Mouse (Mus musculus) mouse embryonic stem cell (cell line): ENCODE results near the gene Rere.

ENCODE experiments used
- in situ Hi-C, 2 experiments: fragments of 300-500 bp; cut with MboI; formaldehyde crosslinking; loops; 1 replicate in 1 of 2; 3 replicates in 1 of 2; pipeline ENCODE4 v1.14.3; 2019 to 2020; ENCODE audit warnings: low sequenced_read_pairs in 2 of 2, low pct_unique_long_range_greater_than_20kb in 1 of 2, mixed read lengths in 1 of 2; ENCODE audit not compliant: unreplicated experiment in 1 of 2

Rere gene

GRCm38 (mm10) chr4:150371580-150372380 lies 90.3 kb downstream of the Rere start:
- in situ Hi-C loops, result no loop called here

DNA sequence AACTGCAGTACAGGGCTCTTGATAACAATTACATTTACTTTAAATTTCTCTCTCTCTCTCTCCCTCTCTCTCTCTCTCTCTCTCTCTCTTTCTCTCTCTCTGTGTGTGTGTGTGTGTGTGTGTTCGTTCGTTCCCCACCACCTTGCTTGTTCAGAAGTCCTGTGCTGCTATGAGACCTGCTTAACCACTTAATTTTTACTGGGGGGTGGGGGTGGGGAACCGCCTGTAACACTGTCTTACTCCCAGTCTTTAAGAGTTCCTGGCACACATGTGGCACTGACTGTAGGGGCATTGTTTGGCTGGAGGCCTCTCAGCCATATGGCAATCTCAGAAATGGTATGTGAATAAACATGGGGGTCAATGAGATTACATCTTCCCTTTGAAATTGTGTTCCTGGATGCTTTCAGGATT lies 91.2 kb downstream of the Rere start:
- in situ Hi-C loops, result no loop called here

GRCm38 (mm10) chr4:150373111-150374109 lies 92.0 kb downstream of the Rere start:
- in situ Hi-C loops, result no loop called here

DNA sequence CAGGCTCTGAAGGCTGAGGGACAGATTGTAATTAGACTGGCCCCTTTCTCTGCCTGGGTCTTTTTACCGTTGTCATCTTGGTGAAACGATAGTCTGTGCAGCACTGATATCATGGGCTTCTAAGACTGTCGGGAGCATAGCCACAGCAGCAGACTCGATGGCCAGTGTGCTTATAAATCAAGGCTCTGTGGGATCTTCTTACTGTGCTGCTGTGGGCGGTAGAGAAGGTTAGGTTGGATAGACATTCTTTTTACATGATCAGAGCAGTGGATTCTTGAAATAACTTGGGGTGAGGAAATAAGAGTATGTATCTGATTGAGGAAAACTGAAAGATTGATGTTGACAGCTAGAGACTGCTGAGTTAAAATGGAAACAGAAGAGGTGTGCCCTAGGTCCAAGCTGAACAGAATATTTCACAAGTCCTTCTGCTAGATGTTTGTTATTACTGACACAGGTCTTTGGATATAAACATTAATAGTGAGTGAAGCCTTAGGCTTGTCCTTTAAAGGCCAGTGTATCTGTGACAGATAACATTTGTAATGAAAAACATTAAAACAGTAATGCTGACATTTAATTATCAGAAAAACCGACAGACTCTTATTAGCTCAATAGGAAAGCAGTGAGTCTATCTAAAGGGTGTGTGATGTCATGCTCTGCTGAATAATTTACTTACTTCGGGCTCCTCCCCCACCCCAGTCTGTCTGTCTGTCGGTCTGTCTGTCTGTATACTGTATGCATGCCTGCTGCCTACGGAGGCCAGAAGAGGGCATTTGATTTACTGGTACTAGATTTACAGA lies 93.4 kb downstream of the Rere start:
- in situ Hi-C loops, result no loop called here

- in situ Hi-C loops, result no loop called here
Observed at GRCm38 (mm10) chr4:150375448-150375935, 94.0 kb downstream of the Rere start.

GRCm38 (mm10) chr4:150379313-150379712 lies 97.9 kb downstream of the Rere start:
- in situ Hi-C loops, result no loop called here

- in situ Hi-C loops, result no loop called here
Observed at GRCm38 (mm10) chr4:150379772-150380171, 98.3 kb downstream of the Rere start.

DNA sequence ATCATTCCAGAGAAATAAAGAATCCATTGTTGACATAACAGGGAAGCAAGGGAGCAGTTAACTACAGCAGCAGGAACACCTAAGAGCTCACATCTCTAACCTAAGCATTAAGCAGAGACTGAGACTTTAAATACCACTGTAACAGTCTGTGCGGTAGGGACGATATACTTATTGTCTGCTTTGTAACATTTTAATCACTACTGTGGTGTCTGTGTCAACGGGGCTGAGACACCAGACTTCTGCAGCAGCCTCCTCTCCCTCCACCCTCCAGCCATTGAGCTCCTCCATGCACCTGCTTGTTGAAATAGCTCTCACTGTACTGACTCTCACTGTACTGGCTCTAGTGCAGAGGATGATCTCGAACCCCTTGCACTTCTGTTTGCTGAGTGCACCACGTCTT lies 98.8 kb downstream of the Rere start:
- in situ Hi-C loops, result no loop called here

- in situ Hi-C loops, result no loop called here
Observed at GRCm38 (mm10) chr4:150382504-150382903, 101.1 kb downstream of the Rere start.

GRCm38 (mm10) chr4:150384405-150384804 lies 103.0 kb downstream of the Rere start:
- in situ Hi-C loops, result no loop called here

DNA sequence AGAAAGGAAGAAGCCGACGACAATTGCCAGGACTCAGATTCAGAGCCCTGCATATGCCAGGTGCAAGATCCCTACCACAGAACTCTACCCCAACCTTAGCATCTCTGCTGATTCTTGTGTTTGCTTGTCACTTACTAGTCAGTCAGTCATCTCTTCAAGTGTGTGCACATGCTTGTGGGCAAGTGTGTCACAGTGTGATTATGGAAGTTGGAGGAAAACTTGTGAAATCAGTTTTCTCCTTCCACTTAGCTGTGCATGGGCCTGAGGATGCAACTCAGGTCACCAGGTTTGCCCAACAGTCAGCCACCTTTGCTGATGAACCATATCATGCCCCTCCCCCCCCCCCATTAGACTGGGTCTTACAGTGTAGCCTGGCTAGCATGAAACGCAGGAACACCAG lies 103.5 kb downstream of the Rere start:
- in situ Hi-C loops, result no loop called here

DNA sequence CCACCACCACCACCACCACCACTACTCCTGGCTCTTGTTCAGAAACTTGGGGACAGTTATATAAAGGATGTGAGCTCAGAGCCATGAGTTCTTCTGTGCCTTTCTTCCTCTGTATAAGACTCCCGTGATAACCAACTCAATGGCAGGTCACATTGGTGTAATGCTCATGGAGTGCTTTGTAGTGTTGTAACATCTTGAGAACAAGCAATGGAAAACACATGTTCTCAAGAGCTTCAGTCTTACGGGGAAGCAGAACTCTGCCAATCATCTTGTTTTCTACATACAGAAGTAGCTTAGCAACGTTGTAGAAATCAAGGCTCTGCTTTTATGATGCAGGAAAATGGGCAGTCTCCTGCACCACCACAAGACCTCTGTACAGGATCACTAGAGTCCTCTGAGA lies 107.1 kb downstream of the Rere start:
- in situ Hi-C loops, result no loop called here

DNA sequence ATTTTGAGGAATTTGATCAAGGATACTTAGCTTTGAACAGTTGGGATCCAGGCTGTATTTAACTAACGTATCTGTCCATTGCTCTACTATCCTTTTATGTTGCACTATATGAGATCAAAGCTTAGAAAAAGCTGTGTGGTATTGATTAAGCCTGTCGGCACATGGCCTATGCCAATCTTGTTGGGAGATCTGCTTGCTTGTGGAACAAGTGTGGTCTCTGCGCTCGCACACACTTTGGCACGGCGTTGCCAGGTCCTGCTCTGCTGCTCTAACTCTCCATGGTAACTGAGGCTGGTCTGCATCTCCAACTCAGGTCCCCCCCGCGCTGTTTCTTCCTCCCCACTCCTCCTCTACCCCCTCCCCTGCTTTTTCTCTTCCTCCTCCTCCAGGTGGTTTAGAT lies 112.2 kb downstream of the Rere start:
- in situ Hi-C loops, result no loop called here

- in situ Hi-C loops, result no loop called here
Observed at GRCm38 (mm10) chr4:150394091-150394490, 112.6 kb downstream of the Rere start.

DNA sequence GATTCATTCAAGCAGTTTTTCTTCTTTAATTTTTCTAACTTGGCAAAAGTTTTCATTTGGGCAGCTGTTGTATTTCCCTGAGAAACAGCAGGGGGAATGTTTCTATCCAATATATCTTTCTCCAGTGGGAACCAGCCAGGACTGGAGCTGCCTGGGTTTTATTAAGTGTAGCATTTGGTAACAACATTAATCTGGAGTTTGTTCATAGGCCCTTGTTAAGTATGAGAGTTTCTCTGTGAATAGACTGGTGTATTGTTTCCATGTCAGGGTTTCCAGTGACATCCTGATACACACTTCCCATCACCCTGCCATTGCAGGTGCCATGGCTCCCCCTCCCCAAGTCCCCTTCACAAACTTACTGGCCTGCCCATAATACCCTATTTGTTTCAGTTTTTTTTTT lies 114.9 kb downstream of the Rere start:
- in situ Hi-C loops, result no loop called here

DNA sequence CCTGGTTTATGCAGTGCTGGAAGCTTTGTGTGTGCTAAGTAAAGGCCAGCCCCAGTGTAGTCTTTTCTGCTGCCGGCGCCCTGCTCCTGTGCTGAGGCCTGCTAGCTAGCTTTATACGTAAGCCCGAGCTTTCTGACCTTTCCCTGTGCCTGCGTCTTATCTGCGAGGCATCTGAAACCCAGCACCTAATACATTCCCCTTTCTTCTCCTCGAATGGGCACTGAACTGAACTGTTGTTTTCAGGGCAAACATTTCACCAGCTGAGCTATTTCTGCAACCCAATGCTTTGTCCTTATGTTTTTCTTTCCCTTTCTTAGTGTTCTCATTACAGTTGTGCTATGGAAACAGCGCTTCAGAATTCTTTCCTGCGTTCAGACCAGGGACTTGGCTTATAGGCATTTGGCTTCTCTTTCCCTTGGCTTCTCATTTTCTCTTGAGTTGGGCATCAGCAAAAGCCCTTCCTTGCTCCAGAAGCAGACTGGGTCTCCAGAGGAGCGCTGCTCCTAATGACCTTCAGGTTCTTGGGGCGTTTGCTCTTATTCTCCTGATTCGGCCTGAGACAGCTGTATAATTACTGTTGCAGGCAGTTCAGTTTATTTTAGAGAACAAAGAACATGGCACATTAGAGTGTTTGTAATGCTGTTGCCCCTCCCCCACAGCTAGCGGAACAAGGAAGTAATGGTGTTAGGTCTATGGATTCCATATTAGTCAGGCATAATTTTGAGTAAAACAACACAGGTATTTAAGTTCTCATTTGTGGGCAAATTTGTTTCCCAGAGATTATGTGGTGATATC lies 115.6 kb downstream of the Rere start:
- in situ Hi-C loops, result no loop called here

DNA sequence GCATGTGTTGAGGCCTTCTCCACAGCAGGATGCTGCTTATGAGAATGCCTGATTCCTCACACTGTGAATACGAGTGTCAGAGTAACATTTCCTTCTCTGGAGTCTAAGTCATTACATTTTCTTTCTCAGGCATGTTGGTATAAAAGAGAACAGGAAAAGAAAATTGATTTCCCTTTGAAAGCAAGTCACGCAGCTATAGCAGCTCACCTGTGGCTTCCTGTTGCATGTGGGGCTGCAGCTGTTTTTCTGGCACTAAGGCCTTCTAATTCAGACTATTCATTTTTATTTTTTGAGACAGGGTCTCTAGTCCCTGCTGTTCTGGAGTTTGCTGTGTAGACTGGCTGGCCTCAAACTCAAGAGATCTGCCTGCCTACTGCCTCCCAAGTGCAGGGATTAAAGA lies 117.6 kb downstream of the Rere start:
- in situ Hi-C loops, result no loop called here
